Mouse (Mus musculus): ENCODE results near the gene Bcl11a. TPM values are rescaled to one million over a fixed set of nuclear protein-coding genes. Genes with fewer than 3 reads are reported as not detected.

Gene Bcl11a
- polyA plus RNA-seq, 1 experiment from 2014 or later, result 145 TPM

- ATAC-seq (ENCODE audit: low read depth), result no peak
- Histone ChIP-seq H3K9ac (replicated peaks; ENCODE audit: low read depth, low read length) (peak overlapping the region; percentile 59), H3K9me3 (ENCODE audit: control insufficient read depth, low read length) (no peaks in the 10 kb centered on the region)
Observed at GRCm38 (mm10) chr11:24084077-24084476, 6.2 kb downstream of the Bcl11a start.

GRCm38 (mm10) chr11:24084590-24084989 lies 6.7 kb downstream of the Bcl11a start:
- Histone ChIP-seq H3K36me3 (ENCODE audit: control insufficient read depth, insufficient read depth, low read length) (peaks cover 22% of the 10 kb centered on the region), H3K27ac (ENCODE audit: low read depth, low read length) (peak overlapping the region; percentile 84), H3K4me3 (ENCODE audit: low read depth, low read length) (peak overlapping the region; percentile 88), H3K9ac (replicated peaks; ENCODE audit: low read depth, low read length) (peak overlapping the region; percentile 50), H3K4me1 (ENCODE audit: control insufficient read depth, insufficient read depth, low read length) (peaks cover 40% of the 10 kb centered on the region), H3K27me3 (ENCODE audit: control insufficient read depth, insufficient read depth, low read length) (no peaks in the 10 kb centered on the region), H3K9me3 (ENCODE audit: control insufficient read depth, low read length) (no peaks in the 10 kb centered on the region), H3K4me2 (ENCODE audit: low read depth, low read length) (peak overlapping the region; percentile 80)
- WGBS, result 34% methylated on average over 4 of the region's 4 CpGs
- ATAC-seq (ENCODE audit: low read depth), result no peak

More at GRCm38 (mm10) chr11:24084077-24084476, 6.2 kb downstream of the Bcl11a start:
- Histone ChIP-seq H3K27me3 (ENCODE audit: control insufficient read depth, insufficient read depth, low read length) (no peaks in the 10 kb centered on the region), H3K27ac (ENCODE audit: low read depth, low read length) (peak overlapping the region; percentile 84), H3K4me2 (ENCODE audit: low read depth, low read length) (peak overlapping the region; percentile 80), H3K4me1 (ENCODE audit: control insufficient read depth, insufficient read depth, low read length) (peaks cover 36% of the 10 kb centered on the region), H3K4me3 (ENCODE audit: low read depth, low read length) (peak overlapping the region; percentile 88), H3K36me3 (ENCODE audit: control insufficient read depth, insufficient read depth, low read length) (peaks cover 21% of the 10 kb centered on the region)
- 51% methylated on average over 3 of the region's 3 CpGs for WGBS

- H3K4me3 ChIP-seq (ENCODE audit: low read depth, low read length), result peak overlapping the region; percentile 23; the same call in 1 of the 2 replicates
- no peak for ATAC-seq (ENCODE audit: low read depth)
- no peaks in the 10 kb centered on the region for H3K9me3 ChIP-seq (ENCODE audit: control insufficient read depth, low read length)
- peaks cover 22% of the 10 kb centered on the region for H3K36me3 ChIP-seq (ENCODE audit: control insufficient read depth, insufficient read depth, low read length)
- H3K27ac ChIP-seq (ENCODE audit: low read depth, low read length), result peak overlapping the region; percentile 79; the same call in 1 of the 2 replicates
- peaks cover 52% of the 10 kb centered on the region for H3K4me1 ChIP-seq (ENCODE audit: control insufficient read depth, insufficient read depth, low read length)
- H3K27me3 ChIP-seq (ENCODE audit: control insufficient read depth, insufficient read depth, low read length), result no peaks in the 10 kb centered on the region
- H3K9ac ChIP-seq (replicated peaks; ENCODE audit: low read depth, low read length), result peak overlapping the region; percentile 50
- peak overlapping the region; percentile 80 for H3K4me2 ChIP-seq (ENCODE audit: low read depth, low read length)
- WGBS, result 41% methylated on average over 6 of the region's 6 CpGs
Observed at GRCm38 (mm10) chr11:24085986-24086385, 8.1 kb downstream of the Bcl11a start.

- WGBS, result 60% methylated on average over 4 of the region's 4 CpGs
- Histone ChIP-seq H3K27ac (ENCODE audit: low read depth, low read length) (peak overlapping the region; percentile 79; the same call in 1 of the 2 replicates), H3K27me3 (ENCODE audit: control insufficient read depth, insufficient read depth, low read length) (no peaks in the 10 kb centered on the region), H3K4me1 (ENCODE audit: control insufficient read depth, insufficient read depth, low read length) (peaks cover 60% of the 10 kb centered on the region), H3K4me2 (ENCODE audit: low read depth, low read length) (peak overlapping the region; percentile 80), H3K9me3 (ENCODE audit: control insufficient read depth, low read length) (no peaks in the 10 kb centered on the region), H3K4me3 (ENCODE audit: low read depth, low read length) (peak overlapping the region; percentile 23; the same call in 1 of the 2 replicates), H3K9ac (replicated peaks; ENCODE audit: low read depth, low read length) (peak overlapping the region; percentile 50; the same call in 1 of the 2 replicates), H3K36me3 (ENCODE audit: control insufficient read depth, insufficient read depth, low read length) (peaks cover 22% of the 10 kb centered on the region)
- no peak for ATAC-seq (ENCODE audit: low read depth)
Observed at GRCm38 (mm10) chr11:24087069-24087468, 9.2 kb downstream of the Bcl11a start.

GRCm38 (mm10) chr11:24090443-24090842 lies 12.6 kb downstream of the Bcl11a start:
- no peak overlapping the region for H3K4me3 ChIP-seq (ENCODE audit: low read depth, low read length)
- peak overlapping the region; percentile 80 for H3K4me2 ChIP-seq (ENCODE audit: low read depth, low read length)
- H3K27me3 ChIP-seq (ENCODE audit: control insufficient read depth, insufficient read depth, low read length), result no peaks in the 10 kb centered on the region
- H3K27ac ChIP-seq (ENCODE audit: low read depth, low read length), result no peak overlapping the region
- no peaks in the 10 kb centered on the region for H3K9me3 ChIP-seq (ENCODE audit: control insufficient read depth, low read length)
- H3K9ac ChIP-seq (replicated peaks; ENCODE audit: low read depth, low read length), result 0 out of 2 replicates have a peak overlapping the region, but pooled peaks have one; percentile 11
- H3K4me1 ChIP-seq (ENCODE audit: control insufficient read depth, insufficient read depth, low read length), result peaks cover 74% of the 10 kb centered on the region
- WGBS, result 69% methylated on average over 4 of the region's 4 CpGs
- no peak for ATAC-seq (ENCODE audit: low read depth)
- peaks cover 19% of the 10 kb centered on the region for H3K36me3 ChIP-seq (ENCODE audit: control insufficient read depth, insufficient read depth, low read length)

- Histone ChIP-seq H3K4me2 (ENCODE audit: low read depth, low read length) (peak overlapping the region; percentile 80), H3K9ac (replicated peaks; ENCODE audit: low read depth, low read length) (peak overlapping the region; percentile 17; the same call in 1 of the 2 replicates), H3K4me3 (ENCODE audit: low read depth, low read length) (peak overlapping the region; percentile 4; the same call in 1 of the 2 replicates), H3K4me1 (ENCODE audit: control insufficient read depth, insufficient read depth, low read length) (peaks cover 75% of the 10 kb centered on the region), H3K36me3 (ENCODE audit: control insufficient read depth, insufficient read depth, low read length) (peaks cover 14% of the 10 kb centered on the region), H3K27ac (ENCODE audit: low read depth, low read length) (peak overlapping the region; percentile 58), H3K9me3 (ENCODE audit: control insufficient read depth, low read length) (no peaks in the 10 kb centered on the region), H3K27me3 (ENCODE audit: control insufficient read depth, insufficient read depth, low read length) (no peaks in the 10 kb centered on the region)
- 23% methylated on average over 15 of the region's 15 CpGs for WGBS
- no peak for ATAC-seq (ENCODE audit: low read depth)
Observed at GRCm38 (mm10) chr11:24091393-24092080, 13.7 kb downstream of the Bcl11a start.

- Histone ChIP-seq H3K36me3 (ENCODE audit: control insufficient read depth, insufficient read depth, low read length) (peaks cover 10% of the 10 kb centered on the region), H3K27ac (ENCODE audit: low read depth, low read length) (peak overlapping the region; percentile 0; the same call in 1 of the 2 replicates), H3K4me3 (ENCODE audit: low read depth, low read length) (no peak overlapping the region), H3K9me3 (ENCODE audit: control insufficient read depth, low read length) (no peaks in the 10 kb centered on the region), H3K9ac (replicated peaks; ENCODE audit: low read depth, low read length) (no peak overlapping the region), H3K27me3 (ENCODE audit: control insufficient read depth, insufficient read depth, low read length) (no peaks in the 10 kb centered on the region), H3K4me1 (ENCODE audit: control insufficient read depth, insufficient read depth, low read length) (peaks cover 77% of the 10 kb centered on the region), H3K4me2 (ENCODE audit: low read depth, low read length) (no peak overlapping the region)
- WGBS, result 49% methylated on average over 3 of the region's 3 CpGs
- ATAC-seq (ENCODE audit: low read depth), result no peak
Observed at GRCm38 (mm10) chr11:24092618-24093017, 14.8 kb downstream of the Bcl11a start.

GRCm38 (mm10) chr11:24094086-24094487 lies 16.2 kb downstream of the Bcl11a start:
- Histone ChIP-seq H3K27ac (ENCODE audit: low read depth, low read length) (peak overlapping the region; percentile 7; the same call in 1 of the 2 replicates), H3K4me3 (ENCODE audit: low read depth, low read length) (no peak overlapping the region), H3K9ac (replicated peaks; ENCODE audit: low read depth, low read length) (no peak overlapping the region; the same call in 1 of the 2 replicates), H3K27me3 (ENCODE audit: control insufficient read depth, insufficient read depth, low read length) (no peaks in the 10 kb centered on the region), H3K9me3 (ENCODE audit: control insufficient read depth, low read length) (no peaks in the 10 kb centered on the region), H3K4me1 (ENCODE audit: control insufficient read depth, insufficient read depth, low read length) (peaks cover 74% of the 10 kb centered on the region), H3K36me3 (ENCODE audit: control insufficient read depth, insufficient read depth, low read length) (0 out of 2 replicates have a peak, but pooled peaks cover under 1% of the 10 kb centered on the region), H3K4me2 (ENCODE audit: low read depth, low read length) (peak overlapping the region; percentile 6; the same call in 1 of the 2 replicates)
- 33% methylated on average over 5 of the region's 5 CpGs for WGBS
- ATAC-seq (ENCODE audit: low read depth), result no peak

GRCm38 (mm10) chr11:24095236-24095635 lies 17.4 kb downstream of the Bcl11a start:
- peak overlapping the region; percentile 6; the same call in 1 of the 2 replicates for H3K4me3 ChIP-seq (ENCODE audit: low read depth, low read length)
- peak overlapping the region; percentile 39 for H3K4me2 ChIP-seq (ENCODE audit: low read depth, low read length)
- H3K36me3 ChIP-seq (ENCODE audit: control insufficient read depth, insufficient read depth, low read length), result no peaks in the 10 kb centered on the region
- H3K9me3 ChIP-seq (ENCODE audit: control insufficient read depth, low read length), result no peaks in the 10 kb centered on the region
- no peaks in the 10 kb centered on the region for H3K27me3 ChIP-seq (ENCODE audit: control insufficient read depth, insufficient read depth, low read length)
- 21% methylated on average over 9 of the region's 9 CpGs for WGBS
- ATAC-seq (ENCODE audit: low read depth), result no peak
- H3K4me1 ChIP-seq (ENCODE audit: control insufficient read depth, insufficient read depth, low read length), result peaks cover 71% of the 10 kb centered on the region
- no peak overlapping the region; the same call in 1 of the 2 replicates for H3K9ac ChIP-seq (replicated peaks; ENCODE audit: low read depth, low read length)
- peak overlapping the region; percentile 53; the same call in 1 of the 2 replicates for H3K27ac ChIP-seq (ENCODE audit: low read depth, low read length)

All from neural tube, embryonic 14.5 days (tissue).